Mouse (Mus musculus) effector memory CD4-positive, alpha-beta T cell, adult 7 months (primary cell): ENCODE measurements around the gene Dixdc1. TPM values are rescaled to one million over a fixed set of nuclear protein-coding genes. Genes with fewer than 3 reads are reported as not detected.

Source experiments
- polyA plus RNA-seq: library from polyadenylated mRNA; unstranded; fragments of 100-300 nt; shearing (Covaris generic); gene quantifications from one replicate; pipeline ENCODE4 v1.2.1, GENCODE M21; 2017

Dixdc1 gene
- not detected for polyA plus RNA-seq

GRCm38 (mm10) chr9:50738914-50739870 lies at the start of gene Dixdc1:
Gene Dixdc1 (minus strand): TSS chr9:50739517.

GRCm38 (mm10) chr9:50774991-50775612 lies 35.8 kb upstream of the Dixdc1 start, which contains the start of the genes Alg9 and 1110032A03Rik:
Gene Alg9 (plus strand): TSS chr9:50775019.
Gene 1110032A03Rik (minus strand): TSS chr9:50775520.

GRCm38 (mm10) chr9:50768107-50769002 lies 29.0 kb upstream of the Dixdc1 start, which contains the start of gene Fdxacb1:
Gene Fdxacb1 (plus strand): TSS chr9:50768236.

DNA sequence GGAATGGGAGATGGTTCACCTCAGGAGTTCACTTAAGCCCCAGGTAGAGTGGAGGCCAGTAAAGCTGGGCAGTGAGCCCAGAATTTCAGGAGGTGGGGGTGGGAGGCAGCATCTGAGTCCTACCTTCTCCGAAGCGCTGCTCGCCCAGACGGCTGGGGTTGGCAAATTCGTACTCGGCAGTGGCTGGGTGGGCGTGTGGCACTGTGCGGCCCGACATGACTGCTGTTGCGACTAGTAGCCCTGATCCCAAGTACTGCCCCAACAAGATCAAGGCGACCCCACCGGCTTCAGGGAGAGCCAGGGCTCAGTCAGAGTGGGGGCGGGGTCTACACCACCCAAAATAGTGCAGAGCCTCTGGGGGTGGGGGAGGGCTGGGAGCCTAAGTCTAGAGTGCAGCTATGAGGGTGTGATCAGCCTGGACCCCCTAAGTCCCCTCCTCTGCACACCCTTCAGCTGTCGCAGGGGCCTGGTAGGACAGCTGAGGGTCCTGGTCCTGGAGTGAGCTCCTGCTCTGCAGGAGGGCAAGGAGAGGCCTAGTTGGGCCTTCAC lies 12.8 kb upstream of the Dixdc1 start, which contains the start of gene Hspb2:
Gene Hspb2 (minus strand): TSS at position 301 of the 549 bp plus-strand sequence.

GRCm38 (mm10) chr9:50751323-50751722 lies 12.0 kb upstream of the Dixdc1 start, which contains the start of gene Cryab:
Gene Cryab (plus strand): TSS chr9:50751325.

DNA sequence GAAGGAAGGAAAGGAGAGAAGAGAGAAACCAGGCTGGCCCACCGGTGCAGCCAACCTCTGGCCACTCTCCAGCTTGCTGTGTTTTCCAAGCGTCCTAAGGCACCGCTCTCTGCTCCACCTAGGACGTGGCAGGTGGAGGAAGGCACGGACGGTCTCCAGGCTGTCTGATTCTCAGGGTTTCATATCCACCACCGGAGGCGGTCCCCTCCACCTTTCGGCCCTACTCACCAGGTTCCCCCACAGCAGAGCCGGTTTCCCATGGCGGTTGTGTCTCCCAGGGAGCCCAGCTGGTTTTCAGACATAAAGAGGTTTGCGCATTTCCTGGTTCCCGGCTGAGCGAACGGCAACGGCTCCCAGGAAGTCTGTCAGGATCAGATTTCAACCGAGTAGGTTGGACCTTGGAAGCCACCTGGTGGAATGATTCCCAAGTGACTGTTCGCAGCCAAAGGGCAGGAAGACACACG lies 6.9 kb upstream of the Dixdc1 start, which contains the start of gene 2310030G06Rik:
Gene 2310030G06Rik (minus strand): TSS at position 323 of the 464 bp plus-strand sequence.

GRCm38 (mm10) chr9:50659392-50660217 lies 79.7 kb downstream of the Dixdc1 start, which contains the start of gene Dlat:
Gene Dlat (minus strand): TSS chr9:50659780.

GRCm38 (mm10) chr9:50616766-50617603 lies 122.3 kb downstream of the Dixdc1 start, which contains the start of the genes Pih1d2 and Nkapd1:
Gene Pih1d2 (plus strand): TSS chr9:50617321.
Gene Nkapd1 (minus strand): TSS chr9:50617464.

Other genes with a start within 250 kb of the Dixdc1 start
- gene Plet1, start 245.0 kb downstream of the Dixdc1 start, polyA plus RNA-seq: not detected
- 42.5 TPM for gene Pts, start 210.8 kb downstream of the Dixdc1 start, polyA plus RNA-seq
- gene Il18, start 184.7 kb downstream of the Dixdc1 start, polyA plus RNA-seq: 3.3 TPM
- 0.18 TPM for gene Bco2, start 184.3 kb downstream of the Dixdc1 start, polyA plus RNA-seq
- not detected for gene Tex12, start 178.2 kb downstream of the Dixdc1 start, polyA plus RNA-seq
- 101 TPM for gene Sdhd, start 135.7 kb downstream of the Dixdc1 start, polyA plus RNA-seq
- 61.0 TPM for gene Timm8b, start 135.6 kb downstream of the Dixdc1 start, polyA plus RNA-seq
- gene Pih1d2, start 122.2 kb downstream of the Dixdc1 start, polyA plus RNA-seq: 2.7 TPM
- gene Nkapd1, start 122.1 kb downstream of the Dixdc1 start, polyA plus RNA-seq: 27.3 TPM
- gene Dlat, start 79.7 kb downstream of the Dixdc1 start, polyA plus RNA-seq: 33.5 TPM
- not detected for gene 2310030G06Rik, start 7.0 kb upstream of the Dixdc1 start, polyA plus RNA-seq
- not detected for gene Cryab, start 11.8 kb upstream of the Dixdc1 start, polyA plus RNA-seq
- gene Hspb2, start 12.8 kb upstream of the Dixdc1 start, polyA plus RNA-seq: not detected
- gene Fdxacb1, start 28.7 kb upstream of the Dixdc1 start, polyA plus RNA-seq: 6.9 TPM
- gene Alg9, start 35.5 kb upstream of the Dixdc1 start, polyA plus RNA-seq: 22.8 TPM
- gene 1110032A03Rik, start 36.0 kb upstream of the Dixdc1 start, polyA plus RNA-seq: 8.7 TPM
- gene Ppp2r1b, start 105.8 kb upstream of the Dixdc1 start, polyA plus RNA-seq: 43.9 TPM